Mouse (Mus musculus) MEL (cell line): ENCODE measurements around the gene Imp4. TPM values are rescaled to one million over a fixed set of nuclear protein-coding genes. Genes with fewer than 3 reads are reported as not detected.
"Not testable (repeated sequence)": the region's sequence is repeated elsewhere in the genome, so short reads cannot be mapped to it uniquely, and the experiment has no call there.

Experiments
- DNase-seq: peaks from one replicate; pipeline ENCODE4 v3.0.0; 2011; ENCODE audit warnings: low read depth, low spot score
- H3K27ac ChIP-seq: 2 replicates; pipeline ENCODE4 v1.5.1; 2012; ENCODE audit warnings: low read depth, mild to moderate bottlenecking, control low read depth, low read length, moderate library complexity; ENCODE audit not compliant: control insufficient read depth
- H3K27me3 ChIP-seq, 2 experiments: fragments of 150-350 bp in 1 of 2; sonication (generic) in 1 of 2; 2 replicates each; pipeline ENCODE4 v1.6.1; 2012; ENCODE audit warnings: low read length in 2 of 2, mild to moderate bottlenecking in 2 of 2, improper control_type of control experiment in 1 of 2, moderate library complexity in 1 of 2; ENCODE audit not compliant: insufficient read depth in 2 of 2, control insufficient read depth in 1 of 2
- H3K36me3 ChIP-seq, 2 experiments: 2 replicates each; pipeline ENCODE4 v1.6.1; 2012 to 2014; ENCODE audit warnings: low read length in 2 of 2, improper control_type of control experiment in 1 of 2, inconsistent platforms in 1 of 2, mild to moderate bottlenecking in 1 of 2; ENCODE audit not compliant: insufficient read depth in 2 of 2, control insufficient read depth in 1 of 2
- H3K4me1 ChIP-seq, 2 experiments: fragments of 150-350 bp in 1 of 2; sonication (generic) in 1 of 2; 2 replicates each; pipeline ENCODE4 v1.6.1; 2012; ENCODE audit warnings: low read length in 2 of 2, improper control_type of control experiment in 1 of 2, mild to moderate bottlenecking in 1 of 2; ENCODE audit not compliant: insufficient read depth in 2 of 2, control insufficient read depth in 1 of 2
- H3K4me3 ChIP-seq, 2 experiments: fragments of 150-350 bp in 1 of 2; sonication (generic) in 1 of 2; 2 replicates each; pipeline ENCODE4 v1.5.1; 2012; ENCODE audit warnings: low read depth in 2 of 2, low read length in 2 of 2, mild to moderate bottlenecking in 2 of 2, moderate library complexity in 2 of 2, control low read depth in 1 of 2, improper control_type of control experiment in 1 of 2; ENCODE audit not compliant: control insufficient read depth in 1 of 2, insufficient read depth in 1 of 2
- H3K79me2 ChIP-seq: 2 replicates; pipeline ENCODE4 v1.6.1; 2012; ENCODE audit warnings: mild to moderate bottlenecking, low read length, moderate library complexity; ENCODE audit not compliant: control insufficient read depth, poor library complexity, insufficient read depth
- H3K9ac ChIP-seq: 2 replicates; pipeline ENCODE4 v1.6.1; 2012; ENCODE audit warnings: low read depth, mild to moderate bottlenecking, control low read depth, low read length, moderate library complexity; ENCODE audit not compliant: control insufficient read depth, poor library complexity, severe bottlenecking
- H3K9me3 ChIP-seq: fragments of 150-350 bp; sonication (generic); replicated peaks from 2 replicates; pipeline ENCODE4 v1.6.1; 2012; ENCODE audit warnings: mild to moderate bottlenecking, low read length, improper control_type of control experiment, moderate library complexity; ENCODE audit not compliant: insufficient read depth
- BHLHE40 ChIP-seq: IDR thresholded peaks from 2 replicates; pipeline ENCODE4 v1.6.1; 2012; ENCODE audit warnings: low read depth, mild to moderate bottlenecking, inconsistent platforms, low read length, improper control_type of control experiment, borderline replicate concordance
- CHD1 ChIP-seq: IDR thresholded peaks from 2 replicates; pipeline ENCODE4 v1.6.1; 2012; ENCODE audit warnings: low read depth, mild to moderate bottlenecking, inconsistent platforms, low read length, improper control_type of control experiment
- EP300 ChIP-seq, 2 experiments: IDR thresholded peaks; 2 replicates each; pipeline ENCODE4 v1.6.1; 2011; ENCODE audit warnings: improper control_type of control experiment in 2 of 2, low read length in 2 of 2, low read depth in 1 of 2, mild to moderate bottlenecking in 1 of 2
- GABPA ChIP-seq: IDR thresholded peaks from 2 replicates; pipeline ENCODE4 v1.6.1; 2012; ENCODE audit warnings: low read depth, mild to moderate bottlenecking, inconsistent platforms, low read length, improper control_type of control experiment, moderate library complexity
- GATA1 ChIP-seq: IDR thresholded peaks from 2 replicates; pipeline ENCODE4 v1.6.1; 2011; ENCODE audit warnings: low read depth, low read length, improper control_type of control experiment
- HCFC1 ChIP-seq: IDR thresholded peaks from 2 replicates; pipeline ENCODE4 v1.6.1; 2012; ENCODE audit warnings: low read depth, mild to moderate bottlenecking, inconsistent platforms, low read length, improper control_type of control experiment, moderate library complexity
- MAFK ChIP-seq: IDR thresholded peaks from 2 replicates; pipeline ENCODE4 v1.6.1; 2011; ENCODE audit warnings: low read depth, mild to moderate bottlenecking, low read length, improper control_type of control experiment, borderline replicate concordance
- MAZ ChIP-seq: IDR thresholded peaks from 2 replicates; pipeline ENCODE4 v1.6.1; 2012; ENCODE audit warnings: low read depth, mild to moderate bottlenecking, inconsistent platforms, low read length, improper control_type of control experiment
- MEF2A ChIP-seq: IDR thresholded peaks from 2 replicates; pipeline ENCODE4 v1.6.1; 2014; ENCODE audit warnings: low read depth, mild to moderate bottlenecking, inconsistent platforms, low read length, improper control_type of control experiment; ENCODE audit not compliant: poor library complexity, insufficient replicate concordance, severe bottlenecking; ENCODE audit errors: extremely low read depth
- MXI1 ChIP-seq: IDR thresholded peaks from 2 replicates; pipeline ENCODE4 v1.6.1; 2011; ENCODE audit warnings: mild to moderate bottlenecking, low read depth, low read length, improper control_type of control experiment
- MYC ChIP-seq: IDR thresholded peaks from 2 replicates; pipeline ENCODE4 v1.6.1; 2011; ENCODE audit warnings: low read depth, mild to moderate bottlenecking, low read length, improper control_type of control experiment, moderate library complexity
- NELFE ChIP-seq: IDR thresholded peaks from 2 replicates; pipeline ENCODE4 v1.6.1; 2011; ENCODE audit warnings: low read depth, low read length, improper control_type of control experiment
- NRF1 ChIP-seq: IDR thresholded peaks from 2 replicates; pipeline ENCODE4 v1.6.1; 2014; ENCODE audit warnings: low read depth, mild to moderate bottlenecking, inconsistent platforms, low read length, improper control_type of control experiment, moderate library complexity; ENCODE audit not compliant: poor library complexity, insufficient read depth, severe bottlenecking
- POLR2A ChIP-seq, 2 experiments: IDR thresholded peaks; 2 replicates each; pipeline ENCODE4 v1.6.1; 2011 to 2012; ENCODE audit warnings: low read length in 2 of 2, mild to moderate bottlenecking in 2 of 2, control low read depth in 1 of 2, improper control_type of control experiment in 1 of 2, low read depth in 1 of 2, moderate library complexity in 1 of 2; ENCODE audit not compliant: control insufficient read depth in 1 of 2, insufficient read depth in 1 of 2, poor library complexity in 1 of 2
- SIN3A ChIP-seq: IDR thresholded peaks from 2 replicates; pipeline ENCODE4 v1.6.1; 2012; ENCODE audit warnings: low read length, improper control_type of control experiment, inconsistent platforms
- TAL1 ChIP-seq: IDR thresholded peaks from 2 replicates; pipeline ENCODE4 v1.6.1; 2012; ENCODE audit warnings: mild to moderate bottlenecking, inconsistent platforms, low read length, moderate library complexity, mixed read lengths
- TBP ChIP-seq: IDR thresholded peaks from 2 replicates; pipeline ENCODE4 v1.8.0; 2011; ENCODE audit warnings: low read depth, low read length, improper control_type of control experiment
- UBTF ChIP-seq: IDR thresholded peaks from 2 replicates; pipeline ENCODE4 v1.6.1; 2012; ENCODE audit warnings: low read depth, mild to moderate bottlenecking, inconsistent platforms, low read length, improper control_type of control experiment, moderate library complexity, borderline replicate concordance; ENCODE audit not compliant: insufficient read depth
- USF2 ChIP-seq, 2 experiments: IDR thresholded peaks; 2 replicates each; pipeline ENCODE4 v1.6.1; 2011 to 2012; ENCODE audit warnings: improper control_type of control experiment in 2 of 2, low read length in 2 of 2, borderline replicate concordance in 1 of 2, inconsistent platforms in 1 of 2, low read depth in 1 of 2, mild to moderate bottlenecking in 1 of 2; ENCODE audit not compliant: insufficient read depth in 1 of 2
- ZC3H11A ChIP-seq: IDR thresholded peaks from 2 replicates; pipeline ENCODE4 v1.6.1; 2012; ENCODE audit warnings: low read depth, mild to moderate bottlenecking, inconsistent platforms, low read length, improper control_type of control experiment
- ZMIZ1 ChIP-seq: IDR thresholded peaks from 2 replicates; pipeline ENCODE4 v1.6.1; 2012; ENCODE audit warnings: low read depth, mild to moderate bottlenecking, inconsistent platforms, low read length, improper control_type of control experiment, moderate library complexity
- polyA plus RNA-seq, 2 experiments: library from polyadenylated mRNA; stranded (reverse) in 1 of 2; unstranded in 1 of 2; fragments of >175 nt in 1 of 2; fragments of >200 nt in 1 of 2; gene quantifications; 2 replicates each; pipeline versions ENCODE4 v1.2.1 to v1.2.4; 2012; ENCODE audit warnings: low replicate concordance in 2 of 2, low read depth in 1 of 2; ENCODE audit not compliant: insufficient read length in 2 of 2, insufficient read depth in 1 of 2, missing spikeins in 1 of 2
- total RNA-seq: library from RNA; depleted of rRNA; stranded (reverse); fragments of 300-350 nt; gene quantifications from 2 replicates; pipeline ENCODE4 v1.2.3, GENCODE M21; 2012

The Imp4 gene
- total and polyA plus RNA-seq, 3 experiments: 57.8 to 204 (median 125) TPM

- Histone ChIP-seq H3K4me1 (peaks cover 0 to 4% of the 10 kb centered on the region in 2 experiments; a peak in 1 of 4 replicates), H3K79me2 (peaks cover 10% of the 10 kb centered on the region), H3K4me3 (peak overlapping the region; percentile 59 to 83), H3K36me3 (peaks cover 0 to 6% of the 10 kb centered on the region in 2 experiments; a peak in 2 of 4 replicates), H3K9ac (peak overlapping the region; percentile 56), H3K27me3 (no peaks in the 10 kb centered on the region), H3K27ac (peak overlapping the region; percentile 45), H3K9me3 (no peaks in the 10 kb centered on the region)
- DNase-seq: peak; percentile 73
- TF ChIP-seq GABPA (no peak), MEF2A (no peak), TBP (peak; percentile 97)
Measured at GRCm38 (mm10) chr1:34435371-34436120, 4.1 kb upstream of the Imp4 start.

- H3K27me3 ChIP-seq: no peaks in the 10 kb centered on the region
- H3K9ac ChIP-seq: no peak overlapping the region
- H3K36me3 ChIP-seq: peaks cover 0 to 12% of the 10 kb centered on the region in 2 experiments; a peak in 3 of 4 replicates
- peaks cover 15% of the 10 kb centered on the region for H3K79me2 ChIP-seq
- H3K27ac ChIP-seq: no peak overlapping the region
- H3K4me3 ChIP-seq: no peak overlapping the region
- DNase-seq: peak; percentile 28
- no peak for TF ChIP-seq GATA1
- TF ChIP-seq TBP: no peak
- TF ChIP-seq ZMIZ1: no peak
- no peak for TF ChIP-seq HCFC1
- no peak for TF ChIP-seq TAL1
- no peak for TF ChIP-seq MAFK
- no peak for TF ChIP-seq USF2 (IDR thresholded peaks at IDR 0.05; ENCODE audit: borderline replicate concordance in 1 of 2, insufficient read depth in 1 of 2, low read depth in 1 of 2, low read length in 2 of 2)
- no peak for TF ChIP-seq BHLHE40
- no peak for TF ChIP-seq CHD1
- TF ChIP-seq EP300 (IDR thresholded peaks at IDR 0.05; ENCODE audit: low read depth in 1 of 2, low read length in 2 of 2): no peak
- TF ChIP-seq MYC: no peak
- TF ChIP-seq MAZ: no peak
- TF ChIP-seq ZC3H11A: no peak
- no peak for TF ChIP-seq UBTF
- no peak for TF ChIP-seq NELFE
- TF ChIP-seq NRF1: no peak
- no peak for TF ChIP-seq MXI1
- no peak for TF ChIP-seq POLR2A (IDR thresholded peaks at IDR 0.05; ENCODE audit: control insufficient read depth in 1 of 2, insufficient read depth in 1 of 2, low read depth in 1 of 2, low read length in 2 of 2, poor library complexity in 1 of 2)
- no peak for TF ChIP-seq GABPA
- no peak for TF ChIP-seq SIN3A
- H3K9me3 ChIP-seq: no peaks in the 10 kb centered on the region
- H3K4me1 ChIP-seq: peaks cover 0 to 7% of the 10 kb centered on the region in 2 experiments; a peak in 1 of 4 replicates
Measured at GRCm38 (mm10) chr1:34436374-34436773, 3.3 kb upstream of the Imp4 start.

- Histone ChIP-seq H3K36me3 (peaks cover 0 to 14% of the 10 kb centered on the region in 2 experiments; a peak in 3 of 4 replicates), H3K79me2 (peaks cover 20% of the 10 kb centered on the region)
- H3K4me1 ChIP-seq, DNase-seq, H3K9ac ChIP-seq, H3K9me3 ChIP-seq, H3K27me3 ChIP-seq, H3K27ac ChIP-seq, H3K4me3 ChIP-seq: not testable (repeated sequence)
Measured at GRCm38 (mm10) chr1:34437366-34437765, 2.3 kb upstream of the Imp4 start.
